Mouse (Mus musculus): Measurements from ENCODE around the gene Epb41l2. TPM values are rescaled to one million over a fixed set of nuclear protein-coding genes. Genes with fewer than 3 reads are reported as not detected.
A peak's percentile ranks its signal among the peaks of the same experiment; 100 is the strongest.

Gene Epb41l2
- total and polyA plus RNA-seq, 2 experiments, result 6.8 to 17.4 TPM

GRCm38 (mm10) chr10:25536621-25537020 is 177.0 kb downstream of the Epb41l2 start:
- Histone ChIP-seq H3K9ac (ENCODE audit: low read depth, low read length) (peak overlapping the region; percentile 68), H3K27me3 (ENCODE audit: control insufficient read depth, insufficient read depth, low read length) (no peaks in the 10 kb centered on the region), H3K79me2 (ENCODE audit: control insufficient read depth, insufficient read depth, low read length) (peaks cover 28% of the 10 kb centered on the region; the same call in 1 of the 2 replicates), H3K4me1 (ENCODE audit: control insufficient read depth, insufficient read depth, low read length) (peaks cover 35% of the 10 kb centered on the region), H3K4me3 (ENCODE audit: insufficient read depth, low read depth, low read length) (peak overlapping the region; percentile 19), H3K36me3 (ENCODE audit: control insufficient read depth, insufficient read depth, low read length) (peaks cover 2% of the 10 kb centered on the region; the same call in 1 of the 2 replicates), H3K27ac (replicated peaks; ENCODE audit: insufficient read depth, low read depth, low read length) (peak overlapping the region; percentile 95)
- no peak for TF ChIP-seq CTCF (IDR thresholded peaks at IDR 0.05; ENCODE audit: low read depth, low read length)
- no peak for TF ChIP-seq POLR2A (IDR thresholded peaks at IDR 0.05; ENCODE audit: extremely low read depth, insufficient read depth, low read length)
- 20% methylated on average over 6 of the region's 6 CpGs for WGBS
- peak; percentile 90 for DNase-seq (ENCODE audit: extremely low read depth, low read depth, low spot score)

GRCm38 (mm10) chr10:25538738-25539137 is 179.1 kb downstream of the Epb41l2 start:
- H3K9ac ChIP-seq (ENCODE audit: low read depth, low read length), result peak overlapping the region; percentile 3; the same call in 1 of the 2 replicates
- H3K27ac ChIP-seq (replicated peaks; ENCODE audit: insufficient read depth, low read depth, low read length), result peak overlapping the region; percentile 97
- no peak for TF ChIP-seq POLR2A (IDR thresholded peaks at IDR 0.05; ENCODE audit: extremely low read depth, insufficient read depth, low read length)
- no peak for TF ChIP-seq CTCF (IDR thresholded peaks at IDR 0.05; ENCODE audit: low read depth, low read length)
- peaks cover 19% of the 10 kb centered on the region; the same call in 1 of the 2 replicates for H3K79me2 ChIP-seq (ENCODE audit: control insufficient read depth, insufficient read depth, low read length)
- no peak for DNase-seq (ENCODE audit: extremely low read depth, low read depth, low spot score)
- H3K27me3 ChIP-seq (ENCODE audit: control insufficient read depth, insufficient read depth, low read length), result no peaks in the 10 kb centered on the region
- H3K4me1 ChIP-seq (ENCODE audit: control insufficient read depth, insufficient read depth, low read length), result peaks cover 26% of the 10 kb centered on the region
- WGBS, result 65% methylated on average over 1 of the region's 1 CpGs
- H3K36me3 ChIP-seq (ENCODE audit: control insufficient read depth, insufficient read depth, low read length), result no peaks in the 10 kb centered on the region
- H3K4me3 ChIP-seq (ENCODE audit: insufficient read depth, low read depth, low read length), result no peak overlapping the region

DNA sequence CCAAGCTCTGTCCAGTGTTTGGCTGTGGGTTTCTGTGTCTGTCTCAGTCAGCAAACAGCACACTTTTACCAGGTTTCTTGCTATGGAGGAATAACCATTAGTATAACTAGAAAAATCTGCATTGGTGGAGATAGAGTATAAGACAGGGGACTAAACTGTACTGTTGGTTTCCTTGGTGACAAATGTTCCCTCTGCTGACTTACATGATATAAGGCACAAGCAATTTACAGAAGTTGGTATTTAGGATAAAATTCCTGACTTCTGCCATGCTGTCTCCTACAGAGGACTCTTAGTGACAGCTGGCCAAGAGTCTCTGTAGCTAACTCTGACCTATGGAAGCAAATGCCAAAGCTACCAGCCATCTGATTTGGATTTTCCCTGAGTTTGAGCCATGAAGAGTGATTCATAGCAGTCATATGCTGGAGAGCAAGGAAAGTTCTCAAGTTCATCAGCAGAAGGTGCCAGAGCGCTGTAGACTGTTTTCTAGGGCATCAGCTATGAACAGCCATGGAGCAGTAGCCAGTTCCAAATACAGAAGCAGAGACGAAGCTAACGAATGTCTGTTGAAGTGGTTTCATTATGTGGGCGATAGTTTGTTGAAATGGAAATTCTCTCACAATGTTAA is 179.7 kb downstream of the Epb41l2 start:
- TF ChIP-seq CTCF (IDR thresholded peaks at IDR 0.05; ENCODE audit: low read depth, low read length) (no peak), POLR2A (IDR thresholded peaks at IDR 0.05; ENCODE audit: extremely low read depth, insufficient read depth, low read length) (no peak)
- DNase-seq (ENCODE audit: extremely low read depth, low read depth, low spot score), result no peak
- peaks cover 13% of the 10 kb centered on the region; the same call in 1 of the 2 replicates for H3K79me2 ChIP-seq (ENCODE audit: control insufficient read depth, insufficient read depth, low read length)
- 18% methylated on average over 4 of the region's 4 CpGs for WGBS
- H3K9ac ChIP-seq (ENCODE audit: low read depth, low read length), result peak overlapping the region; percentile 62; the same call in 1 of the 2 replicates
- H3K27ac ChIP-seq (replicated peaks; ENCODE audit: insufficient read depth, low read depth, low read length), result peak overlapping the region; percentile 97
- no peaks in the 10 kb centered on the region for H3K27me3 ChIP-seq (ENCODE audit: control insufficient read depth, insufficient read depth, low read length)
- no peaks in the 10 kb centered on the region for H3K36me3 ChIP-seq (ENCODE audit: control insufficient read depth, insufficient read depth, low read length)
- H3K4me1 ChIP-seq (ENCODE audit: control insufficient read depth, insufficient read depth, low read length), result peaks cover 26% of the 10 kb centered on the region
- 0 out of 2 replicates have a peak overlapping the region, but pooled peaks have one; percentile 4 for H3K4me3 ChIP-seq (ENCODE audit: insufficient read depth, low read depth, low read length)

- Histone ChIP-seq H3K79me2 (ENCODE audit: control insufficient read depth, insufficient read depth, low read length) (peaks cover 10% of the 10 kb centered on the region; the same call in 1 of the 2 replicates), H3K27me3 (ENCODE audit: control insufficient read depth, insufficient read depth, low read length) (no peaks in the 10 kb centered on the region), H3K4me3 (ENCODE audit: insufficient read depth, low read depth, low read length) (0 out of 2 replicates have a peak overlapping the region, but pooled peaks have one; percentile 2), H3K27ac (replicated peaks; ENCODE audit: insufficient read depth, low read depth, low read length) (peak overlapping the region; percentile 97), H3K9ac (ENCODE audit: low read depth, low read length) (peak overlapping the region; percentile 62; the same call in 1 of the 2 replicates), H3K4me1 (ENCODE audit: control insufficient read depth, insufficient read depth, low read length) (peaks cover 26% of the 10 kb centered on the region), H3K36me3 (ENCODE audit: control insufficient read depth, insufficient read depth, low read length) (no peaks in the 10 kb centered on the region)
- TF ChIP-seq POLR2A (IDR thresholded peaks at IDR 0.05; ENCODE audit: extremely low read depth, insufficient read depth, low read length), result no peak
- peak; percentile 100 for DNase-seq (ENCODE audit: extremely low read depth, low read depth, low spot score)
- WGBS, result 21% methylated on average over 6 of the region's 6 CpGs
Observed at GRCm38 (mm10) chr10:25539771-25540168, 180.2 kb downstream of the Epb41l2 start.

GRCm38 (mm10) chr10:25541097-25541496 is 181.5 kb downstream of the Epb41l2 start:
- H3K4me3 ChIP-seq (ENCODE audit: insufficient read depth, low read depth, low read length), result no peak overlapping the region
- 99% methylated on average over 3 of the region's 3 CpGs for WGBS

GRCm38 (mm10) chr10:25552936-25553335 is 193.3 kb downstream of the Epb41l2 start:
- Histone ChIP-seq H3K9ac (ENCODE audit: low read depth, low read length) (no peak overlapping the region), H3K36me3 (ENCODE audit: control insufficient read depth, insufficient read depth, low read length) (no peaks in the 10 kb centered on the region), H3K27me3 (ENCODE audit: control insufficient read depth, insufficient read depth, low read length) (no peaks in the 10 kb centered on the region), H3K4me1 (ENCODE audit: control insufficient read depth, insufficient read depth, low read length) (no peaks in the 10 kb centered on the region), H3K27ac (replicated peaks; ENCODE audit: insufficient read depth, low read depth, low read length) (no peak overlapping the region), H3K4me3 (ENCODE audit: insufficient read depth, low read depth, low read length) (no peak overlapping the region), H3K79me2 (ENCODE audit: control insufficient read depth, insufficient read depth, low read length) (no peaks in the 10 kb centered on the region)
- TF ChIP-seq POLR2A (IDR thresholded peaks at IDR 0.05; ENCODE audit: extremely low read depth, insufficient read depth, low read length), result no peak
- no peak for TF ChIP-seq CTCF (IDR thresholded peaks at IDR 0.05; ENCODE audit: low read depth, low read length)
- DNase-seq (ENCODE audit: extremely low read depth, low read depth, low spot score), result no peak
- WGBS, result 82% methylated on average over 4 of the region's 4 CpGs

More at GRCm38 (mm10) chr10:25541097-25541496, 181.5 kb downstream of the Epb41l2 start:
- H3K36me3 ChIP-seq (ENCODE audit: control insufficient read depth, insufficient read depth, low read length), result no peaks in the 10 kb centered on the region
- H3K27me3 ChIP-seq (ENCODE audit: control insufficient read depth, insufficient read depth, low read length), result no peaks in the 10 kb centered on the region
- no peak for DNase-seq (ENCODE audit: extremely low read depth, low read depth, low spot score)
- H3K79me2 ChIP-seq (ENCODE audit: control insufficient read depth, insufficient read depth, low read length), result 0 out of 2 replicates have a peak, but pooled peaks cover 3% of the 10 kb centered on the region
- H3K4me1 ChIP-seq (ENCODE audit: control insufficient read depth, insufficient read depth, low read length), result peaks cover 26% of the 10 kb centered on the region
- no peak overlapping the region for H3K27ac ChIP-seq (replicated peaks; ENCODE audit: insufficient read depth, low read depth, low read length)
- TF ChIP-seq CTCF (IDR thresholded peaks at IDR 0.05; ENCODE audit: low read depth, low read length) (no peak), POLR2A (IDR thresholded peaks at IDR 0.05; ENCODE audit: extremely low read depth, insufficient read depth, low read length) (no peak)
- no peak overlapping the region for H3K9ac ChIP-seq (ENCODE audit: low read depth, low read length)
